Mouse (Mus musculus) heart, adult 2 months (tissue): ENCODE data around the gene Ccdc12.

ENCODE experiments used
- CTCF ChIP-seq: fragments of 200-600 bp; IDR thresholded peaks from 2 replicates; pipeline ENCODE4 v1.8.1; 2022; ENCODE audit warnings: antibody characterized with exemption, mild to moderate bottlenecking, moderate library complexity
- POLR2A ChIP-seq: fragments of 200-500 bp; IDR thresholded peaks from 2 replicates; pipeline ENCODE4 v1.6.1; 2011; ENCODE audit warnings: mild to moderate bottlenecking, low read depth, low read length, control low read depth; ENCODE audit not compliant: insufficient read depth

DNA sequence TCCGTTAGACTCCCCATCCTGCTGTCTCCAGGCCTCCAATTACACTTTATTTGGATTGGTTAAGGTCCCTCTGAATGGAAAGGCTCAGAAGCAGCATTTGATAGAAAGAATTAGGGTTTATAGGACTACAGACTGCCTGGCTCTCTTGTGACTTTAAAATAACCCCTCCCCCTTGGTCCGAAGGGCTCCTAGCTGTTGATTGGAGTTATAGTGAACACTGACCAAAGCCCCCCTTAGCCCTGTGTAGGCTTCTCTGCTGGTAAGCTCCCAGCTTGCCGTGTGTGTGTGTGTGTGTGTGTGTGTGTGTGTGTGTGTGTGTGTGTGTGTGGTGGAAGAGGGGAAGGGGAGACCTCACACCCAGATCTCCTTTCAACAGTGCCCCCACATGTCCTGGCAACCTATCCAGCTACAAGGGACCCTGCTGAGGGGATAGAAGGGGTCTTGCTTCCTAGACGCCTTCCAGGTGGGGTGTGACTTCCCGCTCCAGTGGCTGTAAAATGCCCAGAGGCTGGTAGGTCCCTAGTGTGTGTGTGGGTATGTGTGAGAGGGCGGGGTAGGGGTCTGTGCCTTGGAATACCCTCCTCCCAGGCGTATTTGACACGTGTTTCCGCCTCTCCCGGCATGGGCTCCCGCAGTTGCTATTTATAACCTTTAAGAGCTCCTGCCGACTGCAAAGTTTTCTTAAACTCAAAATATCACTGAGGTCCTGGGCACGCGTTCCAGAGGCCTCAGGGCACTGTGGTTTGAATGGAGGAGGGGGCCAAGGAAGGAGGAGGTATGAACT, 94.3 kb downstream of the Ccdc12 start:
- no peak for TF ChIP-seq POLR2A
- no peak for TF ChIP-seq CTCF
